Mouse (Mus musculus) adrenal gland, postnatal 25 days (tissue): ENCODE results near the gene Gm9970. TPM values are rescaled to one million over a fixed set of nuclear protein-coding genes. Genes with fewer than 3 reads are reported as not detected.
"Not testable (repeated sequence)": the region's sequence is repeated elsewhere in the genome, so short reads cannot be mapped to it uniquely, and the experiment has no call there.

Source experiments
- DNase-seq: peaks from one replicate; pipeline ENCODE4 v3.0.0; 2021; ENCODE audit warnings: mixed read lengths
- total RNA-seq: library from RNA; stranded (reverse); gene quantifications from 2 replicates; pipeline ENCODE4 v1.2.3, GENCODE M21; 2021

Gene Gm9970
- total RNA-seq, 1 experiment from 2014 or later = not detected

GRCm38 (mm10) chr5:31221304-31221945, 19.6 kb downstream of the Gm9970 start:
- peak; percentile 39 for DNase-seq

DNA sequence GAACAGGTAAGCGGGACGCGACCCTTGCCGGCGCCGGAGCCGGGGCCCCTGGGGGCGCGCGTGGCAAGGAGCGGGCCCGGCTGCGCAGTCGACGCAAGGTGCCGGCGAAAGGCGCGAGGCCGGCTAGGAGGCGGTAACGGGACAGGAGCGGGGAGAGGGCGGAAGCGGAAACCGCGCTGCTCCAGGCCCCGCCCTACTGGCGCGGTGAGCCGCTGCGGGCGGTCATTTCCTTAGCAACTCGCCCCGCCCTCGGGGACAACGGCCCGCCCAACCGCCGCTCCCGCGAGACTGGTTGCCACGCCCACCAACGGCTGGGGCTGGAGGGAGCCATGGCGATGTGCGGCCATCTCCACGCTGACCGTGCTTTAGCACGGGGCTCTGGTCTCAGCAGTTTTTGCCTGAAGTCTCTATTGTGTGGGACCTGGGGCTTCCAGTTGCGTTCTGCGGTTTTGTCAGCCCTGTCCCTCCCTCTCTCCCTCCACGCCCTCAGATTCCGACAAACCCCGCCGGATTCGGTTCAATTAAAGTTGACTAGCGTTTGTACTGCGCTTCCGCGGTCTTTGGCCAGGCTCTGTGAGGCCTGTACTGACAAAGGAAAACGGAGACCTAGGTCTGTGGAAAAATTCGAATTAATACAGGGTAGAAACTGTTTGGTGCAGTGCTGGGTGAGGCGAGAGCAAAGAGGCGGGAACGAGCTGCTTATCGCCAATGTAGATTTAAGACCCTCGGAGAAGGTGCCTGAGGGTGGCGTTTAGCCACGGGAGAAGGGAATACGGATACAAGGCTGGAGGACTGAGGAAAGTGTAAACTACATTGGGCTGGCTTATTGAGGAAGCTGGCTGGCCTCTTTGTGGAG, 20.4 kb downstream of the Gm9970 start, which contains the start of gene Ppm1g:
Ppm1g (minus strand) TSS at position 240 of the 856 bp plus-strand sequence.
- peak; percentile 99 for DNase-seq

- DNase-seq = peak; percentile 53
These were observed 21.1 kb downstream of the Gm9970 start for GRCm38 (mm10) chr5:31219911-31220447.

DNA sequence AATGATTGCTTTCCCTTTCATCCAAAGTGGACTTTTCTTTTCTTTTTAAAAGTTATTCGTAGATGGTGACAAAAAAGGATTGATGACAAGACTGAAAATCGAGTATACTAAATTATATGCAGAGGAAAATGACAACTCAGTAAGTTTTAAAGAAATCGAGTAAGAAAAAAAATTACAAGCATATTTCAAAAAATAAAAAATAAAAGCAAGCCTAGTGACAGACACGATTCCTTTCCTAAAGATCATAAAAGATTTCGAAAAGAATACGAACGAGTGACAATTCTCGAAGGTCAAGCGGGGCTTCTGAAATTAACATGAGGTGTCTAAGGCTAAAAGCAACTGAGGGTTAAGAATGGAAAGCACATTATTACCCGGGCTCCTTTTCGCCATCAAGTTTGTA, 21.6 kb downstream of the Gm9970 start:
- no peak for DNase-seq

GRCm38 (mm10) chr5:31219070-31219469, 22.0 kb downstream of the Gm9970 start:
- DNase-seq = no peak

- DNase-seq = no peak
These were observed 22.7 kb downstream of the Gm9970 start for GRCm38 (mm10) chr5:31218294-31218693.

- DNase-seq = not testable (repeated sequence)
These were observed 24.5 kb downstream of the Gm9970 start for GRCm38 (mm10) chr5:31216554-31216953.

DNA sequence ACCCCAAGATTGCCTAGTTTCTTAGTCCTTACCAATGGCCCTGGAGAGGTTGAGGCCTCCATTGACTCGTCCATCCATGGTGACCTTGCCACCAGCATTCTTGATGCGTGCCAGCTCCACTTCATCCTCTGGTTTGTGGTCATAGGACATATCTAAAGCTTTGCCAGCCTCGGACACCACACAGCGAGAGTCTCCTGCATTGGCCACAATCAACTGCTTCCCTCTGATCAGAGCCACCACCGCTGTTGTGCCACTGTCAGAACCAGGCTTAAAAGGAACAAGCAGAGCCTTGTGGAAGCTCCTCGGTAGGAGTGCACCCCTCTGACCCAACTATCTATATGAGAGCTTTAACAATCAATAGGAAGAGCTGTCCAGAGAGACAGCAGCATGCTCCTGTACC, 36.6 kb downstream of the Gm9970 start:
- DNase-seq = no peak

GRCm38 (mm10) chr5:31203866-31204265, 37.2 kb downstream of the Gm9970 start:
- DNase-seq = no peak

DNA sequence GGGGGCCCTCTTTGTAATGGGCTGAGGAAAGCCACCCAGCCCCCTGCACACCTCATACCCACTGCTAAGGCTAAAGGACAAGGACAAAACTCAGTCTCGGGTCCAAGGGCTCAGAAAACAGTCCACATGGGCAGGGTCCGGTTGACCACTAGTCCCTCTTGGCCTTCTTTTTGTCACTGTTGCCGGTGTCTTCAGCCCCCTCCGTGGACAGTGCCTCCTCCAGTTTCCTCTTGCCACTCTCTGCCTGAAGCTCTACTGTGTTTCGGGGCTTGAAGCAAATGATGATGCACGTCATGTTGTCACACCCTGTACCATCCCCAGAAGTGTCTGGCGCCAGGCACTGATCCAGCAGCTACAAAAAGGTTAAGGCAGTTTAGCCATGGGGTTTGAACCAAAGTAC, 38.1 kb downstream of the Gm9970 start:
- DNase-seq = no peak

DNA sequence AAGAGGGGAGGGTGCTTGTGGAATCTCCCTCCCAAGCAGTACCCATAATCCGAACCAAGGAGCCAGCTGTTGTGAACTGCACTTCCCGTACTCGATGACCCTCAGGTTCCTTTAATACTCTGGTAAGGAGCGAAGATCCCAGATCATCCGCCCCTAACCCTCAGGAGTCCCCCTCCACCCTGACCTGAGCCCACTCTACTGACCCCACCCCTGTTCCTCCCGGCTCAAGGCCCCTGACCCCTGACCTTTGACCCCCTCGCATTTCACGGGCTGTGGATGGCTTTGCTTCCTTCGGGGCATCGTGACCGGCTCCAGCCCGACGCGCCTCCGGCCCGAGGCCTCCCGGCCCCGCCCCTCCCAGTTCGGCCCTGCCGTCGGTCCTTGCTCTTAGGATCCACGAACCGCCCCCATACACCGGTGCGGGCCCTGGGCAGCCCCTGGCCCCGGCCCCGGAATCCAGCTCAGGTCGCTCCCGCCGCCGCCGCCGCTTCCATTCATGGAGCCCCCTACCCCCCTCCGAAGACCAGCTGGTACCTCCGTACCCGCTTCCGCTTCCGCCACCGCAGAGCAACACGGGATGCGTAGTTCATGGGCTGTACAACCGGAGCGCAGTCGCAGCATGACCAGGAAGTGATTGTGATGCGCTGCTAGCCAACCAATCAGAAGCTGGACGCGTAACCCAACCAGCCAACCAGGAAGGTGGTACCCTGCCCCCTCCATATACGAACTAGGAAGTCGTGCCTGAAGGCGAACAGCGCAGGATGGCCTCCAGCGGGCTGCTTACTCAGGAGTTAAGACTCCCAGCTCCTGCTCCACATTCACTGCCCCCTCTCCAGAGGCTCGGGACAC, 39.1 kb downstream of the Gm9970 start, which contains the start of gene Zfp513:
Zfp513 (minus strand) TSS at position 562 of the 849 bp plus-strand sequence.
- DNase-seq = peak; percentile 92

DNA sequence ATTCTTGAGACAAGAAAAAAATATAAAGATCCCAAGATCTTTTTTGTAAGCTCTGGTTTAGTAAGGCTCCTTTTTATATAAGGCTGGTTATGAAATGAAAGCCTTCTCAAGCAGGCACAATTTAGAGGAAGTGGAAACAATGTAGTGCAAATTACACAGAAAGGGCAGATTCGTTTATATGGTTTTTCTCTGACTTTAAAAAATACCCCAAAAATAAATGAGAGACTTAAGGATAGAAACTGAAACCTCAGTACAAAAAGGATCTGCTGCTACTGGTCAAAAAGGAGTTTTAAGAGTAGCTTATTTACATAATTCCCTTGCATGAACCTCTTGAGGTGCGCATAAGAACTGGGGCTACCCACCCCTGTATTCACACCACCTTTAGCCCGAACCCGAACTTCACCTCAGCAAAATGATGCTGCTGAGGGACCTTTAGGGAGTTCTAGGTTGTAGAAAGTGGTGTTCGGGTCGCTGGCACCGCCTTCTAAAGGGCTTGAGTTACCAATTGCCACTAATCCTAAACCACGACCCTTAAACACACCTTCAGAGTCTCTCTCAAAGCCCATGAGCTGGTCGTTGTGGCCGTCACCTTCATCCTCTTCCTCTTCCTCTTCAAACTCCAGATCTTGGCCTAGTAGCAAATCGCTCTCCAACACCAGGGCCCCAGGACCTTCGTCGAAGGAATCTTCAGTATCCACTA, 39.8 kb downstream of the Gm9970 start:
- no peak for DNase-seq

- peak; percentile 29 for DNase-seq
These were observed 40.7 kb downstream of the Gm9970 start for GRCm38 (mm10) chr5:31200327-31200768.

GRCm38 (mm10) chr5:31199893-31200292, 41.1 kb downstream of the Gm9970 start:
- no peak for DNase-seq

- DNase-seq = no peak
These were observed 41.6 kb downstream of the Gm9970 start for GRCm38 (mm10) chr5:31199321-31199892.

- DNase-seq = no peak
These were observed 42.3 kb downstream of the Gm9970 start for GRCm38 (mm10) chr5:31198616-31199320.

- DNase-seq = no peak
These were observed 42.9 kb downstream of the Gm9970 start for GRCm38 (mm10) chr5:31198170-31198569.

DNA sequence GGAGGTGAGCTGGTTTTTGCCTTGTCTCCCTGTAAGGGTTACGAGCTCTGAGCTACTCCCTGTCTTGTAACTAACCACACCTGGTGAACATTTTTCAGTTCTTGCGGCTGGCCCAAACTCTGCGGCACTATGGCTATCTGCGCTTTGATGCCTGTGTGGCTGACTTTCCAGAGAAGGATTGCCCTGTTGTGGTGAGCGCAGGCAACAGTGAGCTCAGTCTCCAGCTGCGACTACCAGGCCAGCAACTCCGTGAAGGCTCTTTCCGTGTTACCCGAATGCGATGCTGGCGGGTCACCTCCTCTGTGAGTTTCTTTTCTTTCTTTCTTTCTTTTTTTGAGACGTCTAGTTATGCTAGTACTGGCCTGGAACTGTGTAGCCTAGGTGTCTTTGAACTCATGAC, 44.0 kb downstream of the Gm9970 start:
- DNase-seq = no peak

- DNase-seq = no peak
These were observed 44.8 kb downstream of the Gm9970 start for GRCm38 (mm10) chr5:31196207-31196606.

- no peak for DNase-seq
These were observed 45.4 kb downstream of the Gm9970 start for GRCm38 (mm10) chr5:31195671-31196070.
